Mouse (Mus musculus): ENCODE measurements around the gene Btnl2. TPM values are rescaled to one million over a fixed set of nuclear protein-coding genes. Genes with fewer than 3 reads are reported as not detected.

Gene Btnl2
- polyA plus RNA-seq, 1 experiment from 2014 or later, result not detected

GRCm38 (mm10) chr17:34363676-34364310 is 9.2 kb downstream of the Btnl2 start:
- H3K9me3 ChIP-seq (ENCODE audit: control insufficient read depth, low read length), result no peaks in the 10 kb centered on the region
- H3K4me3 ChIP-seq (ENCODE audit: low read depth, low read length), result no peak overlapping the region
- no peak overlapping the region for H3K4me2 ChIP-seq (ENCODE audit: low read depth, low read length, severe bottlenecking)
- H3K36me3 ChIP-seq (ENCODE audit: control insufficient read depth, insufficient read depth, low read length), result no peaks in the 10 kb centered on the region
- WGBS, result 84% methylated on average over 3 of the region's 3 CpGs
- H3K27me3 ChIP-seq (ENCODE audit: control insufficient read depth, insufficient read depth, low read length), result no peaks in the 10 kb centered on the region
- DNase-seq (ENCODE audit: low spot score), result no peak
- no peak overlapping the region for H3K9ac ChIP-seq (ENCODE audit: low read length)
- no peak overlapping the region for H3K27ac ChIP-seq (ENCODE audit: low read depth, low read length)
- no peak for ATAC-seq (replicated peaks; ENCODE audit: low FRiP score)
- H3K4me1 ChIP-seq (replicated peaks; ENCODE audit: control insufficient read depth, insufficient read depth, low read length), result no peaks in the 10 kb centered on the region

DNA sequence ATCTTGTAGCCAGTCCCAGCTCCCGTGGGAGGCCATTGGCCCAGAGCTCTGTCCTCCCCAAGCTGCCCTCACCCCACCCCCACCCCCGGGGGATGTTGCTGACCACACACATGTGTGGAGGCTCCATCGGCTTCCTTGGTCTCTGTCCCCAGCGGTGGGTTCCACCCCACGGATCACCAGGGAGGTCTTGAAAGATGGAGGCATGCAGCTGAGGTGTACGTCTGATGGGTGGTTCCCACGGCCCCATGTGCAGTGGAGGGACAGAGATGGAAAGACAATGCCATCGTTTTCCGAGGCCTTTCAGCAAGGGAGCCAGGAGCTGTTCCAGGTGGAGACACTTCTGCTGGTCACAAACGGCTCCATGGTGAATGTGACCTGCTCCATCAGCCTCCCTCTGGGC is 10.4 kb downstream of the Btnl2 start:
- Histone ChIP-seq H3K4me2 (ENCODE audit: low read depth, low read length, severe bottlenecking) (no peak overlapping the region), H3K4me3 (ENCODE audit: low read depth, low read length) (no peak overlapping the region), H3K4me1 (replicated peaks; ENCODE audit: control insufficient read depth, insufficient read depth, low read length) (no peaks in the 10 kb centered on the region), H3K9ac (ENCODE audit: low read length) (no peak overlapping the region), H3K27ac (ENCODE audit: low read depth, low read length) (no peak overlapping the region), H3K27me3 (ENCODE audit: control insufficient read depth, insufficient read depth, low read length) (no peaks in the 10 kb centered on the region), H3K36me3 (ENCODE audit: control insufficient read depth, insufficient read depth, low read length) (no peaks in the 10 kb centered on the region), H3K9me3 (ENCODE audit: control insufficient read depth, low read length) (no peaks in the 10 kb centered on the region)
- WGBS, result 81% methylated on average over 10 of the region's 10 CpGs
- DNase-seq (ENCODE audit: low spot score), result no peak
- no peak for ATAC-seq (replicated peaks; ENCODE audit: low FRiP score)

- no peaks in the 10 kb centered on the region for H3K36me3 ChIP-seq (ENCODE audit: control insufficient read depth, insufficient read depth, low read length)
- no peaks in the 10 kb centered on the region for H3K4me1 ChIP-seq (replicated peaks; ENCODE audit: control insufficient read depth, insufficient read depth, low read length)
- no peaks in the 10 kb centered on the region for H3K27me3 ChIP-seq (ENCODE audit: control insufficient read depth, insufficient read depth, low read length)
- H3K4me3 ChIP-seq (ENCODE audit: low read depth, low read length), result no peak overlapping the region
- no peak overlapping the region for H3K9ac ChIP-seq (ENCODE audit: low read length)
- no peak overlapping the region for H3K27ac ChIP-seq (ENCODE audit: low read depth, low read length)
- no peak overlapping the region for H3K4me2 ChIP-seq (ENCODE audit: low read depth, low read length, severe bottlenecking)
- H3K9me3 ChIP-seq (ENCODE audit: control insufficient read depth, low read length), result no peaks in the 10 kb centered on the region
- ATAC-seq (replicated peaks; ENCODE audit: low FRiP score) (no peak), DNase-seq (ENCODE audit: low spot score) (no peak)
- WGBS, result 84% methylated on average over 4 of the region's 4 CpGs
Observed at GRCm38 (mm10) chr17:34370563-34370962, 15.9 kb downstream of the Btnl2 start.

- no peaks in the 10 kb centered on the region for H3K27me3 ChIP-seq (ENCODE audit: control insufficient read depth, insufficient read depth, low read length)
- no peak overlapping the region for H3K9ac ChIP-seq (ENCODE audit: low read length)
- no peak for ATAC-seq (replicated peaks; ENCODE audit: low FRiP score)
- no peaks in the 10 kb centered on the region for H3K9me3 ChIP-seq (ENCODE audit: control insufficient read depth, low read length)
- H3K4me2 ChIP-seq (ENCODE audit: low read depth, low read length, severe bottlenecking), result no peak overlapping the region
- H3K4me1 ChIP-seq (replicated peaks; ENCODE audit: control insufficient read depth, insufficient read depth, low read length), result no peaks in the 10 kb centered on the region
- H3K36me3 ChIP-seq (ENCODE audit: control insufficient read depth, insufficient read depth, low read length), result no peaks in the 10 kb centered on the region
- no peak for DNase-seq (ENCODE audit: low spot score)
- no peak overlapping the region for H3K4me3 ChIP-seq (ENCODE audit: low read depth, low read length)
- no peak overlapping the region for H3K27ac ChIP-seq (ENCODE audit: low read depth, low read length)
- WGBS, result 85% methylated on average over 6 of the region's 6 CpGs
Observed at GRCm38 (mm10) chr17:34373055-34373709, 18.6 kb downstream of the Btnl2 start.

GRCm38 (mm10) chr17:34376847-34377246 is 22.2 kb downstream of the Btnl2 start, which contains the start of gene Btnl1:
Btnl1 (plus strand) TSS chr17:34377132.
- no peak for DNase-seq (ENCODE audit: low spot score)

DNA sequence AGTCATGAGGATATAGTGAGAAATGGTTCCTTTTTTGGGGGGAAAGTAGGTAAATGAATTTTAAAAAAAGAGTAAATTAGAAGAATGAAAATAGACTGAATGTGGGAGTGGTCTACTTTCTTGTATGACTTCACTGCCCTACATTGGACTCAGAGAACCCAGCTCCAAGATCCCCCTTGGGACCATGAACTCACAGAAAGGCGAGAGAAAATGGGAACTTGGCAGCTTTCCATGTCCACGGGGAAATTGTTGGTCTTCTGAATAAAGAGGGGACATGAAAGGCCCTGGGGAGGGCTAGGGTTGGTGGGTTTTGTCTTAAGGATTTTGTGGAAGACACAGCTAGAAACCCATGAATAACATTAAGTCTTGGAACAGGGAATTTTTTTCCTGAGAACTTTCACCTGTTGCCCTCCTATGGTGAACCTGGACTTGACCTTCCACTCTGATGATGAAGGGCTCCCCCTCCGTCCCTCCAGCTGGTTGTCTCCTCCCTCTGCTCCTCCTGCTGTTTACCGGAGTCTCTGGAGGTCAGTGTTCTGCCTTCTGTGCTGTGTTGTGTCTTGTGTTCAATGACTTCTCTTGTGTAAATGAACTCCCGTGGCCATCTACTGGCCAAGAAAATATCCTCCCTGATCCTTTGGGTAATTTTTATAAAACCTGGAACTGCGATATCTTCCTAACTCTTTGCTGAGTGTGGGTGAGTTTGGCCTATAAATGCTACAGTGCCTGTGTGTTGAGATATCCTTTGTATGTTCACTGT is 23.0 kb downstream of the Btnl2 start:
- no peak overlapping the region for H3K4me2 ChIP-seq (ENCODE audit: low read depth, low read length, severe bottlenecking)
- H3K27ac ChIP-seq (ENCODE audit: low read depth, low read length), result no peak overlapping the region
- no peak overlapping the region for H3K9ac ChIP-seq (ENCODE audit: low read length)
- no peaks in the 10 kb centered on the region for H3K9me3 ChIP-seq (ENCODE audit: control insufficient read depth, low read length)
- H3K27me3 ChIP-seq (ENCODE audit: control insufficient read depth, insufficient read depth, low read length), result no peaks in the 10 kb centered on the region
- H3K36me3 ChIP-seq (ENCODE audit: control insufficient read depth, insufficient read depth, low read length), result no peaks in the 10 kb centered on the region
- no peaks in the 10 kb centered on the region for H3K4me1 ChIP-seq (replicated peaks; ENCODE audit: control insufficient read depth, insufficient read depth, low read length)
- WGBS, result 67% methylated on average over 6 of the region's 6 CpGs
- ATAC-seq (replicated peaks; ENCODE audit: low FRiP score), result no peak
- no peak overlapping the region for H3K4me3 ChIP-seq (ENCODE audit: low read depth, low read length)
- no peak for DNase-seq (ENCODE audit: low spot score)

More at GRCm38 (mm10) chr17:34376847-34377246, 22.2 kb downstream of the Btnl2 start, which contains the start of gene Btnl1:
- no peaks in the 10 kb centered on the region for H3K9me3 ChIP-seq (ENCODE audit: control insufficient read depth, low read length)
- no peaks in the 10 kb centered on the region for H3K36me3 ChIP-seq (ENCODE audit: control insufficient read depth, insufficient read depth, low read length)
- H3K4me3 ChIP-seq (ENCODE audit: low read depth, low read length), result no peak within 1 kb of the TSS
- ATAC-seq (replicated peaks; ENCODE audit: low FRiP score), result no peak
- no peak within 1 kb of the TSS for H3K4me2 ChIP-seq (ENCODE audit: low read depth, low read length, severe bottlenecking)
- H3K9ac ChIP-seq (ENCODE audit: low read length), result no peak within 1 kb of the TSS
- no peak within 1 kb of the TSS for H3K27ac ChIP-seq (ENCODE audit: low read depth, low read length)
- 78% methylated on average over 2 of the region's 2 CpGs for WGBS
- no peaks in the 10 kb centered on the region for H3K27me3 ChIP-seq (ENCODE audit: control insufficient read depth, insufficient read depth, low read length)
- no peaks in the 10 kb centered on the region for H3K4me1 ChIP-seq (replicated peaks; ENCODE audit: control insufficient read depth, insufficient read depth, low read length)

DNA sequence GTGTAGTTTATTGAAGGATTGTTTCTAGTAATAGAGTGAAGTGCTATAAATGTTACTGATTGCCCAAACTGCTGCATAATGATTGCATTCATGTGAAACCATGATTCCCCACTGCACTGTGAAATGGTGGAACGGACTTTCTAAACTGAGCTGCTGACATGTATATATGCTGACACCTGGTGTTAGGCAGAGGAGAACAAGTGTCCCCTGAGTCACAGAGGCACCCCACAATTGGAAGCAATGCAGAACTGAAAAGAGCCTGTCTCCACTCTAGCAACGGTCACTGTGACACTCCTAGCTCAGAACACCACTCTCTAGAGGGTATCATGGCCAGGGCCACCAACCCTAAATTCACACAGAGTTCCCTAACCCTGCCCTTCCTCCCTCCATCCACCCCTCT is 24.1 kb downstream of the Btnl2 start:
- no peaks in the 10 kb centered on the region for H3K4me1 ChIP-seq (replicated peaks; ENCODE audit: control insufficient read depth, insufficient read depth, low read length)
- no peak overlapping the region for H3K9ac ChIP-seq (ENCODE audit: low read length)
- no peaks in the 10 kb centered on the region for H3K36me3 ChIP-seq (ENCODE audit: control insufficient read depth, insufficient read depth, low read length)
- DNase-seq (ENCODE audit: low spot score) (no peak), ATAC-seq (replicated peaks; ENCODE audit: low FRiP score) (no peak)
- H3K27me3 ChIP-seq (ENCODE audit: control insufficient read depth, insufficient read depth, low read length), result no peaks in the 10 kb centered on the region
- H3K4me2 ChIP-seq (ENCODE audit: low read depth, low read length, severe bottlenecking), result no peak overlapping the region
- no peak overlapping the region for H3K4me3 ChIP-seq (ENCODE audit: low read depth, low read length)
- WGBS, result 84% methylated on average over 2 of the region's 2 CpGs
- no peak overlapping the region for H3K27ac ChIP-seq (ENCODE audit: low read depth, low read length)
- no peaks in the 10 kb centered on the region for H3K9me3 ChIP-seq (ENCODE audit: control insufficient read depth, low read length)

- Histone ChIP-seq H3K9ac (ENCODE audit: low read length) (no peak overlapping the region), H3K27ac (ENCODE audit: low read depth, low read length) (no peak overlapping the region), H3K36me3 (ENCODE audit: control insufficient read depth, insufficient read depth, low read length) (no peaks in the 10 kb centered on the region), H3K9me3 (ENCODE audit: control insufficient read depth, low read length) (no peaks in the 10 kb centered on the region), H3K4me2 (ENCODE audit: low read depth, low read length, severe bottlenecking) (no peak overlapping the region), H3K27me3 (ENCODE audit: control insufficient read depth, insufficient read depth, low read length) (no peaks in the 10 kb centered on the region), H3K4me3 (ENCODE audit: low read depth, low read length) (no peak overlapping the region), H3K4me1 (replicated peaks; ENCODE audit: control insufficient read depth, insufficient read depth, low read length) (no peaks in the 10 kb centered on the region)
- ATAC-seq (replicated peaks; ENCODE audit: low FRiP score) (no peak), DNase-seq (ENCODE audit: low spot score) (no peak)
- 83% methylated on average over 7 of the region's 7 CpGs for WGBS
Observed at GRCm38 (mm10) chr17:34379451-34379850, 24.8 kb downstream of the Btnl2 start.

All from forebrain, embryonic 11.5 days (tissue).